Mouse (Mus musculus): ENCODE measurements around the gene Sgms1. TPM values are rescaled to one million over a fixed set of nuclear protein-coding genes. Genes with fewer than 3 reads are reported as not detected.

The Sgms1 gene
- 10 to 100 TPM; 55.6 to 56.4 TPM for total RNA-seq (2021)
- long read RNA-seq, experiment 1, transcript Sgms1-201 (10 exons, 3,665 nt), result major isoform, 34 of 75 reads
- long read RNA-seq, experiment 1, transcript Sgms1-212 (6 exons, 3,262 nt), result minor isoform, 13 of 75 reads
- long read RNA-seq, experiment 1, partial matches to known transcripts, result 10 of 75 reads
- long read RNA-seq, experiment 1, other reads (novel, unspliced or antisense), result 18 of 75 reads
- long read RNA-seq, experiment 2, transcript Sgms1-212 (6 exons, 3,262 nt), result minor isoform, 5 of 53 reads
- long read RNA-seq, experiment 2, transcript Sgms1-201 (10 exons, 3,665 nt), result major isoform, 22 of 53 reads
- long read RNA-seq, experiment 2, partial matches to known transcripts, result 9 of 53 reads
- long read RNA-seq, experiment 2, other reads (novel, unspliced or antisense), result 17 of 53 reads

- peak; percentile 91 for DNase-seq (ENCODE audit: low spot score)
These were observed at the start of gene Sgms1 for GRCm38 (mm10) chr19:32389001-32389871. Sgms1 (minus strand) TSS chr19:32389714.

- no peak for DNase-seq (ENCODE audit: low spot score)
These were observed 36.3 kb upstream of the Sgms1 start for GRCm38 (mm10) chr19:32425856-32426255.

- no peak for DNase-seq (ENCODE audit: low spot score)
These were observed 35.2 kb upstream of the Sgms1 start for GRCm38 (mm10) chr19:32424706-32425105.

GRCm38 (mm10) chr19:32419069-32419468 is 29.6 kb upstream of the Sgms1 start:
- no peak for DNase-seq (ENCODE audit: low spot score)

GRCm38 (mm10) chr19:32416692-32417317 is 27.3 kb upstream of the Sgms1 start:
- no peak for DNase-seq (ENCODE audit: low spot score)

- no peak for DNase-seq (ENCODE audit: low spot score)
These were observed 20.3 kb upstream of the Sgms1 start for GRCm38 (mm10) chr19:32409603-32410360.

- DNase-seq (ENCODE audit: low spot score), result no peak
These were observed 17.2 kb upstream of the Sgms1 start for GRCm38 (mm10) chr19:32406717-32407116.

- no peak for DNase-seq (ENCODE audit: low spot score)
These were observed 14.9 kb upstream of the Sgms1 start for GRCm38 (mm10) chr19:32404386-32404785.

- DNase-seq (ENCODE audit: low spot score), result no peak
These were observed 14.3 kb upstream of the Sgms1 start for GRCm38 (mm10) chr19:32403834-32404233.

GRCm38 (mm10) chr19:32398491-32398890 is 9.0 kb upstream of the Sgms1 start:
- DNase-seq (ENCODE audit: low spot score), result no peak

- DNase-seq (ENCODE audit: low spot score), result no peak
These were observed 6.8 kb upstream of the Sgms1 start for GRCm38 (mm10) chr19:32396303-32396702.

GRCm38 (mm10) chr19:32394825-32395224 is 5.3 kb upstream of the Sgms1 start:
- DNase-seq (ENCODE audit: low spot score), result no peak

- DNase-seq (ENCODE audit: low spot score), result no peak
These were observed 4.4 kb upstream of the Sgms1 start for GRCm38 (mm10) chr19:32393758-32394450.

GRCm38 (mm10) chr19:32393092-32393745 is 3.7 kb upstream of the Sgms1 start:
- no peak for DNase-seq (ENCODE audit: low spot score)

GRCm38 (mm10) chr19:32391441-32391840 is 1.9 kb upstream of the Sgms1 start:
- DNase-seq (ENCODE audit: low spot score), result no peak

- DNase-seq (ENCODE audit: low spot score), result no peak
These were observed 602 bp upstream of the Sgms1 start for GRCm38 (mm10) chr19:32390116-32390515.

GRCm38 (mm10) chr19:32388191-32388921 is 1.2 kb downstream of the Sgms1 start:
- DNase-seq (ENCODE audit: low spot score), result peak; percentile 93

- peak; percentile 77 for DNase-seq (ENCODE audit: low spot score)
These were observed 1.9 kb downstream of the Sgms1 start for GRCm38 (mm10) chr19:32387403-32388190.
